ENCODE assay signal across 9 mouse cellular contexts in genomic region chr11:68956697-68957096, GRCm38 (mm10). TPM values are rescaled to one million over a fixed set of nuclear protein-coding genes. Genes with fewer than 3 reads are reported as not detected.
DNase-seq lines count a peak whose midpoint lies in the region; ATAC-seq and TF ChIP-seq lines count a peak whose summit lies in the region.
"Had no signal": no experiment of that assay in that cellular context is flagged by ENCODE, and none has a peak within 500 bp of the region (broad histone marks: within the 10 kb centered on the region; RNA-seq: fewer than 3 reads in every experiment).

No protein-coding gene starts in this region.

- peak overlapping the region; percentile 23 for H3K4me3 ChIP-seq in forebrain, embryonic 10.5 days
- no peak overlapping the region for H3K4me3 ChIP-seq in forebrain, postnatal 0 days (ENCODE audit: low read depth, low read length)
- H3K4me3 ChIP-seq in heart, adult 2 months = peak overlapping the region; percentile 64
- H3K4me3 ChIP-seq in intestine, postnatal 0 days (ENCODE audit: low read depth, low read length) = 0 out of 2 replicates have a peak overlapping the region, but pooled peaks have one; percentile 11

- 0 out of 2 replicates have a peak, but pooled peaks have one; percentile 41 for TF ChIP-seq EP300 in heart, adult 2 months (IDR thresholded peaks at IDR 0.05; ENCODE audit: insufficient read depth, low read depth, low read length)

- H3K4me2 ChIP-seq in forebrain, postnatal 0 days (ENCODE audit: low read depth) = no peak overlapping the region
- peak overlapping the region; percentile 21 for H3K4me2 ChIP-seq in intestine, postnatal 0 days (replicated peaks; ENCODE audit: low read depth)

- intact Hi-C loops in heart, adult 2 months (cut with DNase I) = loop anchor here (1.0 to 5.0 kb wide), 3 partner anchors 45 to 141 kb away; partner anchors contain the start of gene Per1
- intact Hi-C loops in left cerebral cortex, postnatal 25 days (cut with DNase I) = no loop called here

- no peak for DNase-seq in forebrain, embryonic 10.5 days (ENCODE audit: extremely low spot score, low spot score)
- no peak for DNase-seq in forebrain, postnatal 0 days
- DNase-seq in heart, adult 2 months = peak; percentile 66 to 71
- peak; percentile 69 for DNase-seq in lung, postnatal 10 days
- DNase-seq in T-cell, adult 2 months (ENCODE audit: low spot score) = no peak
- DNase-seq in Muller cell, postnatal 12 days (ENCODE audit: inconsistent ontology term) = no peak
- no peak for DNase-seq in left cerebral cortex, postnatal 25 days (ENCODE audit: low spot score in 2 of 2)
- DNase-seq: cerebellum, postnatal 14 days had no signal

- no peaks in the 10 kb centered on the region for H3K79me2 ChIP-seq in heart, adult 2 months (replicated peaks; ENCODE audit: control insufficient read depth, insufficient read depth, low read length)

- peak overlapping the region; percentile 40 for H3K27ac ChIP-seq in forebrain, embryonic 10.5 days
- H3K27ac ChIP-seq in forebrain, postnatal 0 days (ENCODE audit: low read depth, low read length) = no peak overlapping the region
- H3K27ac ChIP-seq in heart, adult 2 months = peak overlapping the region; percentile 97
- no peak overlapping the region for H3K27ac ChIP-seq in intestine, postnatal 0 days (ENCODE audit: low read depth, low read length)

- H3K9me3 ChIP-seq in forebrain, embryonic 10.5 days = no peaks in the 10 kb centered on the region
- H3K9me3 ChIP-seq in forebrain, postnatal 0 days (ENCODE audit: low read length) = no peaks in the 10 kb centered on the region
- H3K9me3 ChIP-seq in intestine, postnatal 0 days (ENCODE audit: control insufficient read depth) = no peaks in the 10 kb centered on the region

- peaks cover 39% of the 10 kb centered on the region for H3K4me1 ChIP-seq in forebrain, embryonic 10.5 days
- H3K4me1 ChIP-seq in forebrain, postnatal 0 days (ENCODE audit: insufficient read depth) = 0 out of 2 replicates have a peak, but pooled peaks cover 3% of the 10 kb centered on the region
- peaks cover 7% of the 10 kb centered on the region for H3K4me1 ChIP-seq in heart, adult 2 months (ENCODE audit: control insufficient read depth, insufficient read depth, low read length)
- 0 out of 2 replicates have a peak, but pooled peaks cover 2% of the 10 kb centered on the region for H3K4me1 ChIP-seq in intestine, postnatal 0 days (replicated peaks; ENCODE audit: control insufficient read depth, insufficient read depth, low read length)

- ATAC-seq in forebrain, postnatal 0 days = no peak
- ATAC-seq in intestine, postnatal 0 days = no peak

- peak; percentile 86 for TF ChIP-seq POLR2A in heart, adult 2 months (IDR thresholded peaks at IDR 0.05; ENCODE audit: insufficient read depth, low read depth, low read length)

- H3K9ac ChIP-seq in forebrain, postnatal 0 days = no peak overlapping the region
- H3K9ac ChIP-seq in heart, adult 2 months (ENCODE audit: low read depth, low read length) = peak overlapping the region; percentile 70
- H3K9ac ChIP-seq in intestine, postnatal 0 days (ENCODE audit: low read depth, low read length) = no peak overlapping the region

- WGBS in forebrain, embryonic 10.5 days = 30% methylated on average over 13 of the region's 13 CpGs
- 42% methylated on average over 13 of the region's 13 CpGs for WGBS in forebrain, postnatal 0 days
- WGBS in heart, adult 2 months = 30% methylated on average over 13 of the region's 13 CpGs
- 36% methylated on average over 13 of the region's 13 CpGs for WGBS in intestine, postnatal 0 days

- H3K36me3 ChIP-seq in forebrain, embryonic 10.5 days (replicated peaks) = no peaks in the 10 kb centered on the region
- no peaks in the 10 kb centered on the region for H3K36me3 ChIP-seq in forebrain, postnatal 0 days (ENCODE audit: insufficient read depth)
- H3K36me3 ChIP-seq in heart, adult 2 months (ENCODE audit: control insufficient read depth, insufficient read depth, low read length) = peaks cover 7% of the 10 kb centered on the region
- H3K36me3 ChIP-seq in intestine, postnatal 0 days (ENCODE audit: control insufficient read depth, insufficient read depth) = no peaks in the 10 kb centered on the region

- peaks cover 61% of the 10 kb centered on the region for H3K27me3 ChIP-seq in forebrain, embryonic 10.5 days (ENCODE audit: poor library complexity, severe bottlenecking)
- H3K27me3 ChIP-seq in forebrain, postnatal 0 days (ENCODE audit: insufficient read depth, low read length) = peaks cover 8% of the 10 kb centered on the region; the same call in 1 of the 2 replicates
- H3K27me3 ChIP-seq in heart, adult 2 months (ENCODE audit: control insufficient read depth, insufficient read depth, low read length) = no peaks in the 10 kb centered on the region; the same call in 1 of the 2 replicates
- peaks cover 20% of the 10 kb centered on the region for H3K27me3 ChIP-seq in intestine, postnatal 0 days (replicated peaks; ENCODE audit: control insufficient read depth, insufficient read depth, low read length)

- TF ChIP-seq CTCF in forebrain, postnatal 0 days (IDR thresholded peaks at IDR 0.05; ENCODE audit: low read depth) = no peak
- TF ChIP-seq CTCF in heart, adult 2 months (IDR thresholded peaks at IDR 0.05) = no peak
- TF ChIP-seq CTCF in intestine, postnatal 0 days (IDR thresholded peaks at IDR 0.05; ENCODE audit: low read depth) = no peak

RNA-seq across cellular contexts. Expression of gene Arhgef15, which starts 0.6 kb away (rescaled TPM):
- polyA plus RNA-seq in forebrain, embryonic 10.5 days (2016; fragmentation: Nextera tagmentation; extraction: Ambion mirVana) = 6.7 and 6.8 TPM in 2 replicates
- 12.0 and 13.8 TPM in 2 replicates for total RNA-seq in forebrain, postnatal 0 days (2014; rRNA removed)
- polyA plus RNA-seq in forebrain, postnatal 0 days (2015; fragmentation: Nextera tagmentation; extraction: Ambion mirVana) = 9.6 and 17.8 TPM in 2 replicates
- total RNA-seq in heart, adult 2 months (2021) = 10 to 100 TPM; 27.8 to 28.5 TPM
- polyA plus RNA-seq in heart, adult 2 months (2012; rRNA removed) = 52.9 and 77.3 TPM in 2 replicates
- 2.6 and 3.4 TPM in 2 replicates for polyA plus RNA-seq in intestine, postnatal 0 days (2015; fragmentation: Nextera tagmentation; extraction: Ambion mirVana)
- 10 to 100 TPM; 20.7 to 20.9 TPM for total RNA-seq in left cerebral cortex, postnatal 25 days (2021)

RNA-seq across cellular contexts. Expression of gene Slc25a35, which starts 11.2 kb away (rescaled TPM):
- 1.9 and 2.1 TPM in 2 replicates for polyA plus RNA-seq in forebrain, embryonic 10.5 days (2016; fragmentation: Nextera tagmentation; extraction: Ambion mirVana)
- 1.3 and 1.4 TPM in 2 replicates for total RNA-seq in forebrain, postnatal 0 days (2014; rRNA removed)
- polyA plus RNA-seq in forebrain, postnatal 0 days (2015; fragmentation: Nextera tagmentation; extraction: Ambion mirVana) = 1.3 and 1.4 TPM in 2 replicates
- total RNA-seq in heart, adult 2 months (2021) = 1 to 10 TPM; 4.2 to 5.3 TPM
- 21.6 and 24.2 TPM in 2 replicates for polyA plus RNA-seq in heart, adult 2 months (2012; rRNA removed)
- 1.9 and 2.3 TPM in 2 replicates for polyA plus RNA-seq in intestine, postnatal 0 days (2015; fragmentation: Nextera tagmentation; extraction: Ambion mirVana)
- 1 to 10 TPM; 5.4 to 5.9 TPM for total RNA-seq in left cerebral cortex, postnatal 25 days (2021)

RNA-seq across cellular contexts. Expression of gene Rangrf, which starts 18.3 kb away (rescaled TPM):
- polyA plus RNA-seq in forebrain, embryonic 10.5 days (2016; fragmentation: Nextera tagmentation; extraction: Ambion mirVana) = 90.7 and 97.5 TPM in 2 replicates
- 21.7 and 28.9 TPM in 2 replicates for total RNA-seq in forebrain, postnatal 0 days (2014; rRNA removed)
- 23.7 and 25.6 TPM in 2 replicates for polyA plus RNA-seq in forebrain, postnatal 0 days (2015; fragmentation: Nextera tagmentation; extraction: Ambion mirVana)
- 100 to 1,000 TPM in 1 of 2 experiments, 10 to 100 TPM in 1; 80.7 to 100 TPM for total RNA-seq in heart, adult 2 months (2021)
- 145 and 169 TPM in 2 replicates for polyA plus RNA-seq in heart, adult 2 months (2012; rRNA removed)
- 13.6 and 16.5 TPM in 2 replicates for polyA plus RNA-seq in intestine, postnatal 0 days (2015; fragmentation: Nextera tagmentation; extraction: Ambion mirVana)
- 10 to 100 TPM; 14.1 to 16.7 TPM for total RNA-seq in left cerebral cortex, postnatal 25 days (2021)

RNA-seq across cellular contexts. Expression of gene Odf4, which starts 29.8 kb away (rescaled TPM):
- polyA plus RNA-seq in forebrain, embryonic 10.5 days (2016; fragmentation: Nextera tagmentation; extraction: Ambion mirVana) = not detected in 2 replicates
- total RNA-seq in forebrain, postnatal 0 days (2014; rRNA removed) = 0.77 and 2.0 TPM in 2 replicates
- polyA plus RNA-seq in forebrain, postnatal 0 days (2015; fragmentation: Nextera tagmentation; extraction: Ambion mirVana) = 0.42 TPM in 1 of 2 replicates, not detected in the other
- not detected for total RNA-seq in heart, adult 2 months (2021)
- polyA plus RNA-seq in heart, adult 2 months (2012; rRNA removed) = 0.25 and 0.41 TPM in 2 replicates
- not detected in 2 replicates for polyA plus RNA-seq in intestine, postnatal 0 days (2015; fragmentation: Nextera tagmentation; extraction: Ambion mirVana)
- total RNA-seq in left cerebral cortex, postnatal 25 days (2021) = 1 to 10 TPM in 1 of 2 experiments, not detected in 1; 1.7 TPM

RNA-seq across cellular contexts. Expression of gene Pfas, which starts 51.6 kb away (rescaled TPM):
- polyA plus RNA-seq in forebrain, embryonic 10.5 days (2016; fragmentation: Nextera tagmentation; extraction: Ambion mirVana) = 70.5 and 72.8 TPM in 2 replicates
- 22.9 and 29.7 TPM in 2 replicates for total RNA-seq in forebrain, postnatal 0 days (2014; rRNA removed)
- polyA plus RNA-seq in forebrain, postnatal 0 days (2015; fragmentation: Nextera tagmentation; extraction: Ambion mirVana) = 9.8 and 14.2 TPM in 2 replicates
- total RNA-seq in heart, adult 2 months (2021) = 1 to 10 TPM; 5.9 to 6.4 TPM
- polyA plus RNA-seq in heart, adult 2 months (2012; rRNA removed) = 8.5 and 11.5 TPM in 2 replicates
- polyA plus RNA-seq in intestine, postnatal 0 days (2015; fragmentation: Nextera tagmentation; extraction: Ambion mirVana) = 6.4 and 7.2 TPM in 2 replicates
- 10 to 100 TPM; 17.3 to 18.9 TPM for total RNA-seq in left cerebral cortex, postnatal 25 days (2021)

Comparison
In these comparisons a context has a peak if more than half of its experiments do, and no peak if none do; other contexts are left out.
1. H3K27ac ChIP-seq: peak in forebrain, embryonic 10.5 days (single experiment) and heart, adult 2 months (single experiment); none in forebrain, postnatal 0 days (single experiment) and intestine, postnatal 0 days (single experiment).
2. DNase-seq: peak in heart, adult 2 months (2 of 2) and lung, postnatal 10 days (single experiment); none in forebrain, embryonic 10.5 days (single experiment), forebrain, postnatal 0 days (single experiment), T-cell, adult 2 months (single experiment), Muller cell, postnatal 12 days (single experiment) and left cerebral cortex, postnatal 25 days (0 of 2).